Mouse (Mus musculus) MEL (cell line): ENCODE measurements at regions not wholly inside any gene's neighbourhood (a gene's known extent, or its start where the extent isn't known, plus 50 kb on each side); places are given as distances from the start of the nearest gene placed in this dataset.

Experiments used
- E2F4 ChIP-seq: IDR thresholded peaks from 2 replicates; pipeline ENCODE4 v1.6.1; 2011; ENCODE audit warnings: low read depth, low read length, improper control_type of control experiment, borderline replicate concordance
- HCFC1 ChIP-seq: IDR thresholded peaks from 2 replicates; pipeline ENCODE4 v1.6.1; 2012; ENCODE audit warnings: low read depth, mild to moderate bottlenecking, inconsistent platforms, low read length, improper control_type of control experiment, moderate library complexity
- TAL1 ChIP-seq: IDR thresholded peaks from 2 replicates; pipeline ENCODE4 v1.6.1; 2012; ENCODE audit warnings: mild to moderate bottlenecking, inconsistent platforms, low read length, moderate library complexity, mixed read lengths
- USF1 ChIP-seq: IDR thresholded peaks from 2 replicates; pipeline ENCODE4 v1.6.1; 2014; ENCODE audit warnings: low read depth, mild to moderate bottlenecking, inconsistent platforms, low read length, improper control_type of control experiment, moderate library complexity

DNA sequence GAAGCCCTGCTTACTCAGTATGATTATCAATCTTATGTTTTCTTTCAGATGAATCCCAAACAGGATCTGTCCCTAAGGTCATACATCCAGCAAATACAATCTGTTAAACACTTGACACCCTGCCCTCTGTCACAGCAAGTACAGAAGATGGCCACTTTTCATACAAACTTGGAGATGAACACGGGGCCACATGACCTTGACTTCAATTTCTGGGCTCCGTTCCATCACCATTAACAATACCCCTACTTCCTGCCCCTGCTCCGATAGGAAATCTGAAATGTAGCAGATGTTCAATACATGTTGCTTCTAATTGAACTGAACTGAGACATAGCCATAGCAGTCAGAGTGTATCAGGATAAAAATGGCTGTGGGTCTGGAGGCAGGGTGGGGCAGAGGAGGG, 294.2 kb downstream of the Pdcd6ip start:
- TF ChIP-seq USF1 = no peak
- TF ChIP-seq E2F4 = no peak
- no peak for TF ChIP-seq TAL1
- TF ChIP-seq HCFC1 = no peak
